Mouse (Mus musculus): ENCODE measurements around the gene Mkrn2. TPM values are rescaled to one million over a fixed set of nuclear protein-coding genes. Genes with fewer than 3 reads are reported as not detected.
A peak's percentile ranks its signal among the peaks of the same experiment; 100 is the strongest.

Gene Mkrn2
- 20.2 and 21.9 TPM in 2 replicates for polyA plus RNA-seq (2015; fragmentation: Nextera tagmentation; extraction: Ambion mirVana)

GRCm38 (mm10) chr6:115601715-115602523, at the start of gene Mkrn2:
TSS of gene Mkrn2 (plus strand) at chr6:115601902.
- under 1% methylated on average over 46 of the region's 61 CpGs for WGBS
- peak within 1 kb of the TSS; percentile 74 for H3K4me2 ChIP-seq
- H3K27me3 ChIP-seq (replicated peaks) = no peaks in the 10 kb centered on the region
- ATAC-seq (ENCODE audit: extremely low read depth, insufficient number of reproducible peaks, low FRiP score, low TSS enrichment) = peak; percentile 82
- peak within 1 kb of the TSS; percentile 81 for H3K4me3 ChIP-seq
- H3K36me3 ChIP-seq = peaks cover 10% of the 10 kb centered on the region; the same call in 1 of the 2 replicates
- peak within 1 kb of the TSS; percentile 75 for H3K27ac ChIP-seq (replicated peaks)
- no peaks in the 10 kb centered on the region for H3K9me3 ChIP-seq
- peaks cover 17% of the 10 kb centered on the region for H3K4me1 ChIP-seq
- peak within 1 kb of the TSS; percentile 94 for H3K9ac ChIP-seq

GRCm38 (mm10) chr6:115555485-115555884, 46.2 kb upstream of the Mkrn2 start:
- H3K9me3 ChIP-seq = no peaks in the 10 kb centered on the region
- H3K4me2 ChIP-seq = no peak overlapping the region
- H3K4me3 ChIP-seq = no peak overlapping the region
- no peak overlapping the region for H3K27ac ChIP-seq (replicated peaks)
- no peaks in the 10 kb centered on the region for H3K27me3 ChIP-seq (replicated peaks)
- WGBS = 53% methylated on average over 5 of the region's 5 CpGs
- no peak overlapping the region for H3K9ac ChIP-seq
- peaks cover 56% of the 10 kb centered on the region for H3K36me3 ChIP-seq
- no peak for ATAC-seq (ENCODE audit: extremely low read depth, insufficient number of reproducible peaks, low FRiP score, low TSS enrichment)
- H3K4me1 ChIP-seq = peaks cover 23% of the 10 kb centered on the region

- ATAC-seq (ENCODE audit: extremely low read depth, insufficient number of reproducible peaks, low FRiP score, low TSS enrichment) = no peak
- Histone ChIP-seq H3K9ac (no peak overlapping the region), H3K9me3 (no peaks in the 10 kb centered on the region), H3K4me3 (no peak overlapping the region), H3K27ac (replicated peaks) (no peak overlapping the region), H3K27me3 (replicated peaks) (no peaks in the 10 kb centered on the region), H3K4me2 (no peak overlapping the region), H3K4me1 (peaks cover 26% of the 10 kb centered on the region), H3K36me3 (peaks cover 55% of the 10 kb centered on the region)
- WGBS = 84% methylated on average over 2 of the region's 2 CpGs
Measured at GRCm38 (mm10) chr6:115558176-115558575, 43.5 kb upstream of the Mkrn2 start.

- peak overlapping the region; percentile 63 for H3K27ac ChIP-seq (replicated peaks)
- peaks cover 51% of the 10 kb centered on the region for H3K36me3 ChIP-seq
- H3K27me3 ChIP-seq (replicated peaks) = no peaks in the 10 kb centered on the region
- no peaks in the 10 kb centered on the region for H3K9me3 ChIP-seq
- H3K4me3 ChIP-seq = no peak overlapping the region
- 35% methylated on average over 21 of the region's 21 CpGs for WGBS
- H3K9ac ChIP-seq = peak overlapping the region; percentile 41
- H3K4me2 ChIP-seq = peak overlapping the region; percentile 50
- peaks cover 26% of the 10 kb centered on the region for H3K4me1 ChIP-seq
- ATAC-seq (ENCODE audit: extremely low read depth, insufficient number of reproducible peaks, low FRiP score, low TSS enrichment) = peak; percentile 19; the same call in 1 of the 2 replicates
Measured at GRCm38 (mm10) chr6:115559651-115560632, 41.8 kb upstream of the Mkrn2 start.

- ATAC-seq (ENCODE audit: extremely low read depth, insufficient number of reproducible peaks, low FRiP score, low TSS enrichment) = no peak
- H3K9ac ChIP-seq = no peak overlapping the region
- peaks cover 2% of the 10 kb centered on the region for H3K4me1 ChIP-seq
- peaks cover 6% of the 10 kb centered on the region for H3K9me3 ChIP-seq
- H3K36me3 ChIP-seq = peaks cover 92% of the 10 kb centered on the region
- no peaks in the 10 kb centered on the region for H3K27me3 ChIP-seq (replicated peaks)
- H3K4me3 ChIP-seq = no peak overlapping the region
- 89% methylated on average over 6 of the region's 6 CpGs for WGBS
- no peak overlapping the region for H3K27ac ChIP-seq (replicated peaks)
- no peak overlapping the region for H3K4me2 ChIP-seq
Measured at GRCm38 (mm10) chr6:115565479-115566045, 36.1 kb upstream of the Mkrn2 start.

- H3K36me3 ChIP-seq = peaks cover 85% of the 10 kb centered on the region
- 78% methylated on average over 7 of the region's 7 CpGs for WGBS
- H3K27me3 ChIP-seq (replicated peaks) = no peaks in the 10 kb centered on the region
- no peak overlapping the region for H3K4me3 ChIP-seq
- H3K9ac ChIP-seq = no peak overlapping the region
- H3K27ac ChIP-seq (replicated peaks) = no peak overlapping the region
- no peaks in the 10 kb centered on the region for H3K4me1 ChIP-seq
- no peak overlapping the region for H3K4me2 ChIP-seq
- no peak for ATAC-seq (ENCODE audit: extremely low read depth, insufficient number of reproducible peaks, low FRiP score, low TSS enrichment)
- no peaks in the 10 kb centered on the region for H3K9me3 ChIP-seq
Measured at GRCm38 (mm10) chr6:115574171-115574570, 27.5 kb upstream of the Mkrn2 start.

- 78% methylated on average over 5 of the region's 5 CpGs for WGBS
- Histone ChIP-seq H3K36me3 (peaks cover 83% of the 10 kb centered on the region), H3K9ac (no peak overlapping the region), H3K4me1 (no peaks in the 10 kb centered on the region), H3K27me3 (replicated peaks) (no peaks in the 10 kb centered on the region), H3K4me3 (no peak overlapping the region), H3K9me3 (no peaks in the 10 kb centered on the region), H3K4me2 (no peak overlapping the region), H3K27ac (replicated peaks) (no peak overlapping the region)
- ATAC-seq (ENCODE audit: extremely low read depth, insufficient number of reproducible peaks, low FRiP score, low TSS enrichment) = no peak
Measured at GRCm38 (mm10) chr6:115577407-115577806, 24.3 kb upstream of the Mkrn2 start.

GRCm38 (mm10) chr6:115577941-115578340, 23.8 kb upstream of the Mkrn2 start:
- H3K4me2 ChIP-seq = no peak overlapping the region
- no peak overlapping the region for H3K9ac ChIP-seq
- H3K36me3 ChIP-seq = peaks cover 80% of the 10 kb centered on the region
- WGBS = 85% methylated on average over 9 of the region's 9 CpGs
- H3K27ac ChIP-seq (replicated peaks) = no peak overlapping the region
- ATAC-seq (ENCODE audit: extremely low read depth, insufficient number of reproducible peaks, low FRiP score, low TSS enrichment) = no peak
- H3K27me3 ChIP-seq (replicated peaks) = no peaks in the 10 kb centered on the region
- no peak overlapping the region for H3K4me3 ChIP-seq
- no peaks in the 10 kb centered on the region for H3K9me3 ChIP-seq
- H3K4me1 ChIP-seq = no peaks in the 10 kb centered on the region

GRCm38 (mm10) chr6:115580810-115581209, 20.9 kb upstream of the Mkrn2 start:
- no peaks in the 10 kb centered on the region for H3K9me3 ChIP-seq
- ATAC-seq (ENCODE audit: extremely low read depth, insufficient number of reproducible peaks, low FRiP score, low TSS enrichment) = no peak
- no peak overlapping the region for H3K27ac ChIP-seq (replicated peaks)
- H3K4me2 ChIP-seq = no peak overlapping the region
- H3K27me3 ChIP-seq (replicated peaks) = no peaks in the 10 kb centered on the region
- H3K4me3 ChIP-seq = no peak overlapping the region
- WGBS = 71% methylated on average over 3 of the region's 3 CpGs
- H3K9ac ChIP-seq = no peak overlapping the region
- H3K36me3 ChIP-seq = peaks cover 58% of the 10 kb centered on the region
- no peaks in the 10 kb centered on the region for H3K4me1 ChIP-seq

- Histone ChIP-seq H3K27me3 (replicated peaks) (no peaks in the 10 kb centered on the region), H3K4me3 (no peak overlapping the region), H3K36me3 (peaks cover 41% of the 10 kb centered on the region), H3K4me1 (peaks cover 7% of the 10 kb centered on the region), H3K4me2 (no peak overlapping the region), H3K27ac (replicated peaks) (no peak overlapping the region), H3K9ac (no peak overlapping the region), H3K9me3 (no peaks in the 10 kb centered on the region)
- 76% methylated on average over 10 of the region's 10 CpGs for WGBS
- no peak for ATAC-seq (ENCODE audit: extremely low read depth, insufficient number of reproducible peaks, low FRiP score, low TSS enrichment)
Measured at GRCm38 (mm10) chr6:115582328-115583115, 19.2 kb upstream of the Mkrn2 start.
